Mouse (Mus musculus) right cerebral cortex, postnatal 14 days (tissue): ENCODE measurements at regions not wholly inside any gene's neighbourhood (a gene's known extent, or its start where the extent isn't known, plus 50 kb on each side); places are given as distances from the start of the nearest gene placed in this dataset.

ENCODE experiments used
- DNase-seq: peaks from one replicate; pipeline ENCODE4 v3.0.0; 2022

DNA sequence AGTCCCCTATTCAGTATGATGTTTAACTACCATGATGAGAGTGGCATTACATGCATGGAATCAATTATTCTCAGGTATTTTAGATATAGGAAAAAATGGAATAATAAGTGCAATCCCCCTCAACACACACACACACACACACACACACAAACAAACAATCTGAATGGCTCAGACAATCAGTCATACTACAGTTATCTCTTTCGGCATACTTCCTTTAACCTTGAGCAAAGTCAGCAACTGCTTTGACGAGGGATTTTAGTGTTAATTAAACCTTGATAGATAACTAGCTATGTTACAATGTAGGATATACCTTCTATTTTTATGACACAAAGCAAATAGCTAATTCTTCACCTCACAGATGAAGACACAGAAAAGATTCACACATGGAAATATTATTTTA, 312.1 kb downstream of the Tex13c3 start:
- no peak for DNase-seq

DNA sequence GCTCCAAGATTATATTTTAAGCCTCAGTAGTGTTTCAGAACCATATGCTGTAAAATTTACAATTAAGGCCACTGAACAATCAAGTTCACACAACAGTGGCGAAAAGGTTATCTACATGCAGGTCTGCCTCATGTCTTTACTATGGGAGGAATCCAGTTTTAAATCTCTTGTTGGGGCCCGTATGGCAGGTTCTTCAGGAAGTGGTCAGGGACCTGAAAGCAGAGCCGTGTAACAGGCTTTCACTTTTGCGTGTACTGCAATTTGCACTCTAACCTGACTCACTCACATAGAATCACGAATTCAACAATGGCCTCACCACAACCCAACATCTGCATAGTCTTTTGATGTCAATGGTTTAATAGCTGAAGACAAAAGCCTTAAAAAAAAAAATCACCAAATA, 312.6 kb downstream of the Tex13c3 start:
- no peak for DNase-seq

DNA sequence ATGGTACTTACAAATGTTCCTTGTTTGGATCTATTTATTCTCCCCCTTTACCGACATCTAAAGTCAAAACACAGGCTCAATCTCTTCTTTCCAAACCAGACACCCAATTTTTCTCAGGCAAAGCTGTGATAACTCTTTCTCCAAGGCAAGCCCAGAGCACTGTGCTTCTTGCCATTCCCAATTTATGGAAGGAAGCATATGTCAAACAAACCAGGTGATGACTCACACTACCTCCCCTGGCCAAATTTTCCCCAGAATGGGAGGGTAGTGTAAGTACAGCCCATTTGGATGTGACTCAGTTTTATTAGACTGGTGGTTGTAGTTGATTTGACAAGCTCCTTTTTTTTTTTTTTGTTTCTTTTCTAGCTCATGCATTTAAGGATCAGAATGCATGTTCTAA, 313.0 kb downstream of the Tex13c3 start:
- DNase-seq: no peak

DNA sequence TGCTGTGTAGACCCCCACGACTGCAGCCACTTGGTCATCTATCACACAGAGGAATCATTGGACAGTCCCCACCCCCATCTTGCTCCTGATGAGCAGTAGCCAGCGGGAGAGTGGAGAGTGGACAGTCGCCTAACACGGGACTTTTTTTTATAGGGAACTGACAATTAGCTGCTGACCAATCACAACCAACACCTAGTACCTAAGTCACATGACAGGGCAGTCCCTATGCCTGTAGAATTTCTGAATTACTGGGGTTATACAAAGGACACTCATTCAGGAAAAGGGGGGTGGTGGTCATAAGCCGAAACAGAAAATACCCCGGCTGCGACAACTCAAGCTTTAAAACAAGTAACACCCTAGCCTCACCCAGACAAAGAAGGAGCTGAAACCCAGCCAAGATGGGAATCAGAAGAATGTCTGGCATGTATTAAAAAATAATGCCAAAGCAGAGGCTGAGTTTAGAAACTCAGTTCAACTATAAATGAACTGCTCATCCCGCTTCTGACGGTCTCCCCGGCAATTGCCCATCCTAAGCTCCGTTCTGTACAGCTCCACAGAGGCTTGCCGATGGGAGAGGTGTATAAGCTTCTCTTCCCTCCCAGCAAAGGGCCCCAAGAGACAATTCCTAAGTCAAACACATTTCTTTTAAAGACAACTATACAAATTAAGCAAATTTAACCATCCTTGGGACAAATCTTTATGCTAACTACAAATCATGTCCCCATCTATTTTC, 313.8 kb downstream of the Tex13c3 start:
- no peak for DNase-seq

DNA sequence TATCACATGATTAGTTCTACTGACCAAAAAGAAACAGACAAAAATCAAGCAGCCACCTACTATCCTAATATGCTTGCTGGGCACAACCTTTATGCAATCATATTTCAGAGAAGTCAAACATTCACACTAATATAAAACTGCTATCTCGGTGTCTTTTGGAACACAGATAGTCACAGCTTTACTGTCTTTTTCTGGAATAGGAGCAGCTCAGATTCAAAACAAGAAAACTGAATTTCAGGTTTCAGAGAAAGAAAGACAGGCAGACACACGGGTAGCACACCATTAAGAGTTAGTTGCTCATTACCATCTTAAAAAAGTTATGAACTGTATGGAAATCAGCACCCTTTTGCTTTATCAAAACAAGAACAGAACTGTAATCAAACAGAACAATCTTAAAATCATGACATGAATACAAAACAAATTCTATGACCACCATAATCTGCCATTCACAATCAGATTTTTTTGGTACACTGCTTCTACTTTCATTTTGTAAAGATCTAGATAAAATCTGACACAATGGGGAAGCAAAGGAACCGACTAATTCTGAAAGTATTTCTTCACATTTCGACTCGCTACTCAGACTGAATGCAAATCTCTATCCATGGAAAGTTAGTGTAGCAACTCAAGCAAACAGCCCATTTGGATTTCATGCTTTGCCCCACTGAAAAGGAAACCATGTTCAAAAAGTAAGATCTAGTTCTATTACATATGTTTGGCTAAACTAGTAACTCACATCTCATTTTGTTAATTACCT, 315.1 kb downstream of the Tex13c3 start:
- DNase-seq: no peak

DNA sequence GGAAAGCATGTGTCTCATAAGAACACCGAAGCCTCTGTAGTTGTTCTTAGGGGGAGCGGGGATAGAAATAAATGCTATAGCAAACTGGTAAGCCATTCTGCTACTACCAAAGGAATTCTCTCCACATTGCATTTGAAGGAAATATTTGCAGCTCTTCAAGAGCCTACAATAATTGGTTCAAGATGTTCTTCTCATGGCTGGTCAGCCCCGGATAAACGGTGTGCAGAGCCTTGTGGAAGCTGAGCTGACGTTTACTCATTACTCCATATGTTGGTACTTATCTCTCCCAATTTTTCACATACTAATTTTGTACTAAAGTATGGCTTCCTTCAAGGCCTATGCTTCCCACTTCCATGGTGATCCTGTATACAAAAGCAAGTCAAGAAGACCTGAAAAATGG, 317.0 kb downstream of the Tex13c3 start:
- DNase-seq: no peak

DNA sequence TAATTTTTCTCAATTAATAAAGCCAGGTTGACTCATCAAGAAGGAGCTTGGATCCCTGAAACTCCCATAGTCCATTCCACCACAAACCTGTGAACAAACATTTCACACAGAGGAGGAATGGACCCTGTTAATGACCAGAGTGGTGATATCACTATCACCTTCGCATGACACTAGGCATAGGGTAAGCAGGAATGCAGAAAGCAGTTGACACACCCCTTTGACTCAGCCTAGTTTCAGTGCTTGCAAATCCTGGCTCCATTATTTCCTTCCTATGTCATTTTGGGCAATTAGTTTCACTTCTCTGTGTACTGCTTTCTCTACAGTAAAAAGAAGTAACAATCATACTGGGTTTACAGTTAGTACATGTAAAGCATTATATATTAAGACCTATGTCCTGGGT, 318.2 kb downstream of the Tex13c3 start:
- DNase-seq: no peak

DNA sequence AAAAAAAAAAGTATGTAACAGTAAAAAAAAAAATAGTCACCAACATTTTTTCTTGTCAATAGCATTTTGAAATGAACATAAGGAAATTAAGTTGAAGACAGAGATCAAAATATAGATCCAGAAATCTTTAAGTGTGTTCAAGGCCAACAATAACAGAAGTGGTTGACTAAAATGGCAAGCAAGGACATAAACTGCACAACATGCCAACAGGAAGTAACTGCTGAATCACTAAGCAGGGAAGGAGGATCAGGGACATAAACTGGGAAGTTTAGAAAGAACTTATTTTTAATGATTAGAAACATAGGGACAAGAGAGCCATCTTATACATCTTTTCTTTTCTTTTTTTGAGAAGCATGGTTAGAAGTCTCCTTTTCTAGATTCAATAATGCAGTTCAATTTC, 318.8 kb downstream of the Tex13c3 start:
- DNase-seq: no peak

DNA sequence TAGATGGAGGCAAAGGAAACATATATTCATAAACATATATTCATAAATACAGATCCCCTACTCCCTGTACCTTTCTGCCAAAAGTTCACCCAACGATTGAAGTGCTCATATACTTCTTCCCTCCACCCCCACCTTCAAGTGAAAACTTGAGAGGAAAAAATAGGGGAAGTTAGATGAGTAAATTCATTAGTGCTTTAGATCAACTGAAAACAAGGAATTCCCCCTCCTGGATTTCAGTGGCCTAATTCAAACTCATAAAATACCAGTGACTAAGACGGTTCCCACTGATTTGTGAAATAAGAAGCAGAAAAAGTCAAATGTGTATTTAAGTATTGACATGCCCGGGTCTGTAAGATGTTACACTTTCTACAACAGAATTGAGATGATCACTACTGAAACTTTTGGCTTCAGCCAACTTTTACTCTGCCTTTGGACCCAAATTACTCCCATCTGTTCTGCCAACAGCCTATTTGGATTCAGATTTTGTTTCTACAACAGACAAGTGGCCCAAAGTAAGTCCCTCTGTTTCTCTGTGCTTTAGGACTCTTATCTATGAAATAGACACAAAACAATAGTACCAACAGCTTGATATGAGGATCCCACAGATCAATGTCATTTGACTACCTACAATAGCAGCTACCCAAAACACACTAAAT, 320.7 kb downstream of the Tex13c3 start:
- DNase-seq: no peak

DNA sequence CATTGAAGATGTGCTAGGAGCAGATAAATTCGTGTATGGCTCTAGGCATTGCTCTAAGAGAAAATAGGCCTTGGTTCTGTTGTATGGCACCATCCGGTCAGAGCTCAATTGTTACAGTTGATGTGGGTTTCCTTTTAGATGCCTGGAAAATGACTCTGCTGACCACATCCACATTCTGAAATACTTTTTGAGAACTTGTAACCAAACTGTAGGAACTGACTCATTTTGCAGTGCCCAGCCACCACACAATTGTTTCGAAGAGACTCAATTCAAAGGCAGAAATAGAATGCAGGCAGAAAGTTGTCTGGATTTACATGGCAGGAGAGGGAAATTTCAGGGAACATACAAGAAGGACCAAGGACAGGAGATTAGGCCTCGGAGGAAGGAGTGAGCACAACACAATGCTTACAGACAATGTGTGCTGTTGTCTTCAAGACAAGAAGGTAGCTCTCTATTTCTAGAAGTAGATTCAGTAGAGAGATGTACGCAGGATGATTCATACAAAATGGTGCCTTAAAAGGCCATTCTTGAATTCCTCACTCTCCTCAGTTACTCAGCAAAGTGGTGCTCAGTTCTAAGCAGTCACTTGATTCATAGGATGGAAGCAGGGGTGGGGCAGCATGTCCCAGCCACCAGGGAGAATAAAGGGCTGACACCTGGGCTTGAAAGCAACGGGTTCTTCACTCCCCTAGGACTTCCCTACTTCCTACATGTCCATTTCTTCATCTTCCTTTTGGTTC, 323.5 kb downstream of the Tex13c3 start:
- DNase-seq: no peak

DNA sequence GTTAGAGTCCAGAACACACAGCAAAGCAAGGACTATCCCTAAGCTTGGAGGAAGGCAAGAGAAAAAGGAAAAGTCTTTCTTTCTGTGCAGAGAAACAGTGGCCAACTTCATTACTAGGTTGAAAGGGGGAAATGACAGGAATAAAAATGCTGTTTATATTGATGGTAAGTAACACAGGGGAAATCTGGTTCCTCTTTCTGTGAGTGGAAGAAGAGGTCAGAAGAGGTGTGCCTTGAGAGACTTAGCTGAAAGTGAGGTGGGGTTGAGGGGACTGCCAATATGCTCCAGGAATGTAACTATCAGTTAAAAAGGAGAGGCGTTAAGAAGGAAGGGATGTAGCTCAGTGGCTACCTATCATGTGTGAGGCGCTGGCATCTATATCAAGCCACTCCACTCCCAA, 327.5 kb downstream of the Tex13c3 start:
- DNase-seq: no peak

DNA sequence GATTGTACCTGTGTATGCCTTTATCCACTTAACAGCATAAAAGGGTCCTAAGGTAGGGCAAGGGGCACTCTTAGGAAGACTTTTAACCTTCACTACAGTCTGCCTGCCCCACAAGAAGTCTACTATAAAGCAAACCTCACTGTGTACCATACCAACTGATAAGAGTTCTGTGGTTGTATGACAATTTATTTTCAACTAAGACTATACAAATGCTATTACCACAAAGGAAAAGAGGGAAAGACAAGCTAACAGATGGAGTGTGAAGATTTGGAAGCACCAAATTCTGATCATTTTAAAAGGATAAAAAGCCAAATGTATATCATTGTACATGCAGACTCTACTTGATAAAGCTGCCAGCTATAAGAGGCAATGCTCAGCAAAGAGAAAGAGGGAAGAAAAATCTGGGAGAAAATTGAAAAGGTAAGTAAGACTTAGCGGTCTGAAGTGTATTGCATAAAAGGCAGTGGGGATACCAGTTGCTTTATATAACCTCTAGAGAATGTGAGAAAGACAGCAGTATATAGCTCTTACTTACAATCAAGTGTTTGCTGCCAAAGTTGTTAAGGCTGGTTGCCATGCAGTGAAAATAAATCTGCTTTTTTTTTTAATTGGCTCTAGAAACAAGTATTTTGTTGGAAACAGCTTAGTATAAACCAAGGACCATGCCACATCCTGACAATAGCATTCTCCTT, 328.8 kb downstream of the Tex13c3 start:
- no peak for DNase-seq

DNA sequence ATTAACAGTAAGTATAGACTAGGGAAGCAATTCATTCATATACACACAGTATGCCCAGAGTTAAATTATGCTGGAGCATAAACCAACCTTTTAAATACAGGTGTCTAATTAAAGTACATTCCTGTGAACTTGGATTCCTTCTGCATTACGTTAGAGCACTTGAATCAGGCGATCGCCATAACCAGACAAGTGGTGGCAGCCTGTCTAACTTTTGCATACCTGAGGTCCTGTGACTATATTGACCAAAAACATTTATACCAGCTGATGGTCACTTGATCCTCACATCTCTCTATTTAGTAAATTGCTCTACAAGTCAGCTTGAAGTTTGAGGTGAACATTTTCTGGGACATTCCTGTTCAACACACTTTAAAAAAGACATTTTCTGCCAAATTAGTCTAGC, 330.5 kb downstream of the Tex13c3 start:
- DNase-seq: no peak

DNA sequence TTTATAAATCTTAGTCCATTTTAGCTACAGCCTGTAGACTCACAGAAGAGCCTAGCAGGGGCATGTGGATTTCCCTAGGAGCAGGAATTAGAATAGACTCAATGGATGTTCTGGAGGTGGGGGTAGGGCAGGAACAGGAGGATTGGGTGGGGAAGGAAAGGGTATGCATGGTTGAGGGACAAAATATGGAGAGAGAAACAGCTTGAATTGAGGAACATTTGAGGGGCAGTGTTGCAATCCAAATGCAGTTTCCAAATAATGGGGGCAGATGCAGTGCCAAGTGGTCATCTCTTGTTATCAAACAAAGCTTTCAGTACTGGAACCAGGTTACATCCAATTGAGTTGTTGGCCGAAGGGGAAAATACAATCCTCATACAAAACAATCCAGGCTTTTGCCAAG, 332.4 kb downstream of the Tex13c3 start:
- DNase-seq: no peak

DNA sequence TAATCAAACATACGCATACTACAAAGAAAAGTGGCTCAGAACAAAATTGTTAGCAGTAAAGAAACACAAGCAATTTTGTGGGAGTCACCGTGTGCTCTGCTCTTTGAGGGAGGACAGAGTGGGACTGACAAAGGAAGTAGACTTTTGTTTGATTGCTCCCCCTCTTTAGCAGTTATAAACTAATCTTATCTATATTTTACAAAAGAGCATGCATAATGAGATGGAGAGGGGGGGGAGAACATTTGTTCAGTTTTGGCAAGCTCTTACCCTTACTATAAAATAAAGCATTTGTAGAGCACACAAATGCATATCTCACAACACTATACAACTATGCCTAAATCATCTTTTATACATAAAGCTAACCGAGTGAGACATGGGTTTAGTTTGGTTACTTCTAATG, 332.9 kb downstream of the Tex13c3 start:
- DNase-seq: no peak

DNA sequence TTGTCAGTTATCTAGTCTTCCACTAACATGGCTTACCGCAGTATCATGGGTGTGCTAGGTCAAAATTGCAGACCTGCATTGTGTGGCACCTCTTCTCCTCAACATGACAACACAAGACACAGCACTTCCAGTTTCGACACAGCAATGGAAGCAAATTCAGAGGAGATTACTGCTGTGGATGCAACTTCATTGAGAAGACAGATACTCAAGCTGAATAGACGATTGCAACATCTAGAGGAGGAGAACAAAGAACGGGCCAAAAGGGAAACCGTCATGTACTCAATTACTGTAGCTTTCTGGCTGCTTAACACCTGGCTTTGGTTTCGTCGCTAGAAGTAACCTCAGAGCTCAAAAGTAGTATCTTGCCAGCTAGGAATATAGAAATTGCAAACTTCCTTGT, 368.4 kb downstream of the Tex13c3 start:
- no peak for DNase-seq

DNA sequence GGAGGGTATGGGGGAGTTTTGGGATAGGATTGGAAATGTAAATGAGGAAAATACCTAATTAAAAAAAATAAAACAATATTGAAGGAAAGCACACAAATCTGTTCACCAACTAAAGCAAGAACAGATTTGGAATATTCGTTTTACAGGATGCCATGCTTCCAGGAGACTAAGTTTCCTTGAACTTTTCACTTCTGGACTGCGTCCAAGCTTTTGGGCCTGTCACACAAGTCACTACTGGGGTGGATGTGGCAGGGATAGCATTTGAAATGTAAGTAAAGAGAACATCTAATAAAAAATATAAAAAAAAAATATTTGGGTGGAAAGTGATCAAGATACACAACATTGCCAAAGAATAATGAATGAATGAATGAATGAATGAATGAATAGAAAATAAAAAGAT, 378.2 kb downstream of the Tex13c3 start:
- no peak for DNase-seq

DNA sequence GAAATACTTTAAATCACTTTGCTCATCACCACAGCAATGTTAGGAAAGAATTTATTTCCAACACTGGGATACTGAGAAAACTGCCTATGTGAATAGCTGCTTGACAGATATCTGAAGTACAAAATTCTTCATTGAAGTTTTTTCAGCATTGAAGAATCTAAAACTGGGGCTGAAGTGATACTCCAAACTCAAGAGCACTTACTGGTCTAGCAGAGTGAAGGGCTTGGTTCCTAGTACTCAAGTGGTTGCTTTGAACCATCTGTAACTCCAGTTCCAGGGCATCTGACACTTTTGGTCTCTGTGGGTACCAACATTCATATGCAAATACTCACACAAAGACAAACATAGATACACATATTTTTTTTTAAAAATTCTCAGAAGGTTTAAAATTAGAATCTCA, 385.2 kb downstream of the Tex13c3 start:
- DNase-seq: no peak

DNA sequence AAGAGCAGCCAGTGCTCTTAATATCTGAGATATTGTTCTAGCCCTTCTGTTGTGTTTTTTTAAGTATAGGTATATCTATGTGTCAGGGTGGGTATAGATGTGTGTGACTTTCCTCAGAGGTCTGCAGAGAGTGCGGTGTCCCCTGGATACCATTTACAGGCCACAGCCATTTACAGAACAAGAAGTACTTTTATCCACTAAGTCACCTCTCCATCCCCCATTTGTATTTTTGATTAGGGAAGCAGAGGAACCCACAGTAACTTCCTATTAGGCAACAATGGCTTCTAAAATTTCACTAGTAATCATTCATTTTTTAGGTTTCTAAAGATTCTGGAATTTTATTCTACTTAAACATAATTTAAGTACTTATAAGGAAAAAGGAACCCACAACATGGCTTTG, 396.7 kb downstream of the Tex13c3 start:
- DNase-seq: no peak

DNA sequence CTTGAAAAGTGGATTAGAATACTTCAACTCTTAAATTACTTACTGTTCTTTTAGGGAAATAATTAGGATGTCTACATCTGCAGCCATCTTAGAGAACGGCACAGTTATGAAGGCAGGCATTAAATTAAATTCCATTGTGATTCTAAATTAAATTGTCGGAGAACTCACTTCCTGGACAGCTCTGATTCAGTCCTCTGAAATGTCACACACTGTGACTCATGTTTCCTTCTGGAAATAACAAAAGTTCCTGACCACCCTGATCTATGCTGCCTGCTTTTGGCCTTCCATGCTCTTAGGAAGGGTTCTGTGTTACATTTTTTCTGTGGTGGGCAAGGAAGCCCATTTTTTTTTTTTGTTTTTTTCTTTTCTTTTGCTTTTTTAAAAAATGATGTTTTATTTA, 401.1 kb downstream of the Tex13c3 start:
- DNase-seq: no peak
